Mouse (Mus musculus) hindbrain, postnatal 0 days (tissue): ENCODE measurements around the gene Slc51a. TPM values are rescaled to one million over a fixed set of nuclear protein-coding genes. Genes with fewer than 3 reads are reported as not detected.

Source experiments
- ATAC-seq: fragments of 200-750 bp; cut with Nextera tagmentation; 2 replicates; pipeline ENCODE4 v1.8.0; 2017; ENCODE audit warnings: mild to moderate bottlenecking, moderate TSS enrichment, moderate library complexity
- DNase-seq: peaks from one replicate; pipeline ENCODE4 v3.0.0-alpha.2; 2015; ENCODE audit warnings: low spot score
- H3K27ac ChIP-seq: fragments of 300-500 bp; sonication (generic); 2 replicates; pipeline ENCODE4 v1.5.1; 2014; ENCODE audit warnings: mild to moderate bottlenecking
- H3K27me3 ChIP-seq: fragments of 300-500 bp; sonication (generic); 2 replicates; pipeline ENCODE4 v1.6.1; 2014; ENCODE audit warnings: low read length, mixed read lengths; ENCODE audit not compliant: insufficient read depth
- H3K36me3 ChIP-seq: fragments of 300-500 bp; sonication (generic); 2 replicates; pipeline ENCODE4 v1.6.1; 2014; ENCODE audit warnings: low read length, mixed read lengths; ENCODE audit not compliant: insufficient read depth
- H3K4me1 ChIP-seq: fragments of 300-500 bp; sonication (generic); 2 replicates; pipeline ENCODE4 v1.6.1; 2014; ENCODE audit warnings: antibody characterized with exemption, low read length, mixed read lengths; ENCODE audit not compliant: insufficient read depth
- H3K4me2 ChIP-seq: fragments of 300-500 bp; sonication (generic); 2 replicates; pipeline ENCODE4 v1.6.1; 2014; ENCODE audit warnings: low read depth, mild to moderate bottlenecking, low read length, moderate library complexity, mixed read lengths
- H3K4me3 ChIP-seq: fragments of 300-500 bp; sonication (generic); 2 replicates; pipeline ENCODE4 v1.5.1; 2014; ENCODE audit warnings: low read length
- H3K9ac ChIP-seq: fragments of 300-500 bp; sonication (generic); replicated peaks from 2 replicates; pipeline ENCODE4 v1.6.1; 2014; ENCODE audit warnings: mild to moderate bottlenecking, low read length, moderate library complexity, mixed read lengths
- H3K9me3 ChIP-seq: fragments of 300-500 bp; sonication (generic); 2 replicates; pipeline ENCODE4 v1.6.1; 2016; ENCODE audit warnings: low read length, mixed read lengths
- CTCF ChIP-seq: IDR thresholded peaks from 2 replicates; pipeline ENCODE4 v1.5.1; 2016; ENCODE audit warnings: antibody characterized with exemption, control low read depth, low read depth
- WGBS: fragments of 180-500 bp; shearing (Covaris S2); extraction: QIAGEN DNeasy Blood & Tissue Kit; methylation state at CpG from one replicate; pipeline ENCODE4 v1.1.7; 2014; 5-methylcytosine and 5-hydroxymethylcytosine counted together
- polyA plus RNA-seq: library from polyadenylated mRNA; unstranded; fragments of >200 nt; fragmentation: Nextera tagmentation; extraction: Ambion mirVana; gene quantifications from 2 replicates; pipeline ENCODE4 v1.2.1, GENCODE M21; 2015
- total RNA-seq: library from RNA; depleted of rRNA; stranded (reverse); fragments of >200 nt; gene quantifications from 2 replicates; pipeline ENCODE4 v1.2.3, GENCODE M21; 2014

Slc51a gene
- total and polyA plus RNA-seq, 2 experiments from 2014 or later: not detected

DNA sequence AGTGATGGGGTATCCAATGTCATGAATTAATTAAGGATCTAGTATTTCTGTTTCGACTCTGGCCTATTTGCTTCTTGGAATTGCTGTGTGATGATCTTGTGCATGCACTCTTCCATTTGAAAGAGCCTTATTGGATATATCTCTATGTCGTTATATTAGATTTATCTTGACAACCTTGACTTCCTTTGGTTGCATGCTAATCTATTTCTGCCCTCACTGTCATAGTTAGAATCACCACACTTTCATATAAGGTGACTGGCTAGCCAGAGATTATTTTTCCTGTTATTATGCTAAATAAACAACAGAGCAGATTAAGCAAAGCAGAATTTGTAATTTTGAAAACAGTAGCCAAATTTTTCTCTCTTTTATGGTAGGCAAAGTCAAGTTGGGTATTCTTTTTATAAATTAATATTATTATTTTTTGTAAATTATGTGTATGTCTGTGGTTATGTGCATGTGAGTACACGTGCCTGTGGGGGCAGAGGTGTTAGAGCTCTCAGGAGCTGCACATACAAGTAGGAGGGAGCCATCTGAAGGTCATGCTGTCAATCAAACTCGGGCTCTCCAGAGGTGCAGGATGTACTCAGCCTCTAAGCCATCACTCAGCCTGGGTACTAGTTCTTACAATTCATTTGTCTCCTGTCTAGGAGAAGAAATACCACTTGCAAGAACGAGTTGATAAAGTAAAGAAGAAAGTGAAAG lies 18.1 kb downstream of the Slc51a start:
- Histone ChIP-seq H3K27me3 (no peaks in the 10 kb centered on the region), H3K9me3 (no peaks in the 10 kb centered on the region), H3K9ac (no peak overlapping the region), H3K27ac (no peak overlapping the region), H3K36me3 (peaks cover 38% of the 10 kb centered on the region), H3K4me3 (no peak overlapping the region), H3K4me2 (no peak overlapping the region), H3K4me1 (no peaks in the 10 kb centered on the region)
- DNase-seq: no peak
- ATAC-seq: no peak
- whole genome bisulfite sequencing: 87% methylated on average over 5 of the region's 5 CpGs
- no peak for TF ChIP-seq CTCF

DNA sequence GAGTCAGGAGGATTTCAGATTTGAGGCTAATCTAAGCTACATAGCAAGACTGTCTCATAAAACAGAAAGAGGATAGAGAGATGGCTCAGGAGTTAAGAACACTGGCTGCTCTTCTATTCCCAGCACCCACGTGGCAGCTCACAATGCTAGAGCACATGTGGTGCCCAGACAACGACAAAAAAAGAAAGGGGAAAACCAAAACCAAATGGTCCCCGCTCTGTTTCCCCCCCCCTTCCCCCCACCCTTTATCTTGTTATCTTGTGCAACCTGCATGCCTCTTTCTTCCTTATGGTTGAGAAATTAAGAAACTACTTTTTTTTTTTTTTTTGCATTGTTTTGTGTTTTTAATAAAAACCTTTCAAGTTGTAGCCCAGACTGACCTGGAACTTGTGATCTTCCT lies 19.2 kb downstream of the Slc51a start:
- no peaks in the 10 kb centered on the region for H3K9me3 ChIP-seq
- no peak for ATAC-seq
- no peak for DNase-seq
- WGBS: 77% methylated on average over 3 of the region's 3 CpGs
- no peaks in the 10 kb centered on the region for H3K27me3 ChIP-seq
- no peak for TF ChIP-seq CTCF
- no peaks in the 10 kb centered on the region for H3K4me1 ChIP-seq
- peaks cover 43% of the 10 kb centered on the region for H3K36me3 ChIP-seq
- no peak overlapping the region for H3K4me3 ChIP-seq
- H3K4me2 ChIP-seq: no peak overlapping the region
- H3K9ac ChIP-seq: no peak overlapping the region
- H3K27ac ChIP-seq: no peak overlapping the region

GRCm38 (mm10) chr16:32464908-32465307 lies 22.8 kb downstream of the Slc51a start:
- TF ChIP-seq CTCF: no peak
- H3K9me3 ChIP-seq: no peaks in the 10 kb centered on the region
- H3K9ac ChIP-seq: no peak overlapping the region
- no peak overlapping the region for H3K27ac ChIP-seq
- no peaks in the 10 kb centered on the region for H3K4me1 ChIP-seq
- no peaks in the 10 kb centered on the region for H3K27me3 ChIP-seq
- no peak overlapping the region for H3K4me2 ChIP-seq
- 0% methylated on average over 1 of the region's 1 CpGs for WGBS
- peaks cover 24% of the 10 kb centered on the region for H3K36me3 ChIP-seq
- DNase-seq (no peak), ATAC-seq (no peak)
- no peak overlapping the region for H3K4me3 ChIP-seq

GRCm38 (mm10) chr16:32463426-32463825 lies 24.3 kb downstream of the Slc51a start:
- no peak overlapping the region for H3K4me2 ChIP-seq
- H3K27ac ChIP-seq: no peak overlapping the region
- H3K36me3 ChIP-seq: peaks cover 26% of the 10 kb centered on the region
- H3K27me3 ChIP-seq: no peaks in the 10 kb centered on the region
- H3K9me3 ChIP-seq: no peaks in the 10 kb centered on the region
- H3K9ac ChIP-seq: no peak overlapping the region
- no peak overlapping the region for H3K4me3 ChIP-seq
- no peak for TF ChIP-seq CTCF
- no peaks in the 10 kb centered on the region for H3K4me1 ChIP-seq
- ATAC-seq: no peak
- WGBS: 88% methylated on average over 2 of the region's 2 CpGs
- no peak for DNase-seq

- Histone ChIP-seq H3K4me3 (no peak overlapping the region), H3K9me3 (no peaks in the 10 kb centered on the region), H3K36me3 (peaks cover 26% of the 10 kb centered on the region), H3K9ac (no peak overlapping the region), H3K27me3 (no peaks in the 10 kb centered on the region), H3K4me2 (no peak overlapping the region), H3K27ac (no peak overlapping the region), H3K4me1 (no peaks in the 10 kb centered on the region)
- TF ChIP-seq CTCF: no peak
- 95% methylated on average over 16 of the region's 16 CpGs for WGBS
- DNase-seq (no peak), ATAC-seq (no peak)
Observed at GRCm38 (mm10) chr16:32462950-32463349, 24.7 kb downstream of the Slc51a start.

- H3K9me3 ChIP-seq: no peaks in the 10 kb centered on the region
- no peak overlapping the region for H3K27ac ChIP-seq
- no peaks in the 10 kb centered on the region for H3K4me1 ChIP-seq
- ATAC-seq: no peak
- H3K27me3 ChIP-seq: no peaks in the 10 kb centered on the region
- peaks cover 19% of the 10 kb centered on the region for H3K36me3 ChIP-seq
- no peak overlapping the region for H3K9ac ChIP-seq
- WGBS: 93% methylated on average over 5 of the region's 5 CpGs
- no peak for TF ChIP-seq CTCF
- no peak overlapping the region for H3K4me3 ChIP-seq
- H3K4me2 ChIP-seq: no peak overlapping the region
- no peak for DNase-seq
Observed at GRCm38 (mm10) chr16:32461713-32462112, 26.0 kb downstream of the Slc51a start.

- TF ChIP-seq CTCF: peak; percentile 31
- H3K9ac ChIP-seq: no peak overlapping the region
- no peak overlapping the region for H3K4me3 ChIP-seq
- H3K4me2 ChIP-seq: no peak overlapping the region
- WGBS: 56% methylated on average over 4 of the region's 4 CpGs
- no peaks in the 10 kb centered on the region for H3K27me3 ChIP-seq
- H3K36me3 ChIP-seq: peaks cover 20% of the 10 kb centered on the region
- H3K9me3 ChIP-seq: no peaks in the 10 kb centered on the region
- no peak overlapping the region for H3K27ac ChIP-seq
- no peaks in the 10 kb centered on the region for H3K4me1 ChIP-seq
- ATAC-seq (no peak), DNase-seq (peak; percentile 6)
Observed at GRCm38 (mm10) chr16:32460518-32460917, 27.2 kb downstream of the Slc51a start.
